Mouse (Mus musculus): ENCODE results near the gene Sucnr1.
"Not testable (repeated sequence)": the region's sequence is repeated elsewhere in the genome, so short reads cannot be mapped to it uniquely, and the experiment has no call there.

Gene Sucnr1

GRCm38 (mm10) chr3:60081648-60082047 is at the start of gene Sucnr1:
Gene Sucnr1, plus strand, starts transcription at chr3:60081869.
- DNase-seq (ENCODE audit: low spot score), result no peak

- no peak for DNase-seq (ENCODE audit: low spot score)
These were observed 35.3 kb upstream of the Sucnr1 start for GRCm38 (mm10) chr3:60046221-60046913.

- DNase-seq (ENCODE audit: low spot score), result no peak
These were observed 28.3 kb upstream of the Sucnr1 start for GRCm38 (mm10) chr3:60053231-60053927.

GRCm38 (mm10) chr3:60053931-60054330 is 27.7 kb upstream of the Sucnr1 start:
- no peak for DNase-seq (ENCODE audit: low spot score)

- DNase-seq (ENCODE audit: low spot score), result no peak
These were observed 25.2 kb upstream of the Sucnr1 start for GRCm38 (mm10) chr3:60056451-60056850.

- DNase-seq (ENCODE audit: low spot score), result no peak
These were observed 24.4 kb upstream of the Sucnr1 start for GRCm38 (mm10) chr3:60057070-60057808.

GRCm38 (mm10) chr3:60057809-60058082 is 23.9 kb upstream of the Sucnr1 start:
- DNase-seq (ENCODE audit: low spot score), result no peak

GRCm38 (mm10) chr3:60078883-60079415 is 2.7 kb upstream of the Sucnr1 start:
- DNase-seq (ENCODE audit: low spot score), result no peak

- no peak for DNase-seq (ENCODE audit: low spot score)
These were observed 1.1 kb upstream of the Sucnr1 start for GRCm38 (mm10) chr3:60080572-60080971.

GRCm38 (mm10) chr3:60082746-60083145 is 1.1 kb downstream of the Sucnr1 start:
- no peak for DNase-seq (ENCODE audit: low spot score)

GRCm38 (mm10) chr3:60085729-60086128 is 4.1 kb downstream of the Sucnr1 start:
- no peak for DNase-seq (ENCODE audit: low spot score)

GRCm38 (mm10) chr3:60091321-60091720 is 9.7 kb downstream of the Sucnr1 start:
- no peak for DNase-seq (ENCODE audit: low spot score)

- no peak for DNase-seq (ENCODE audit: low spot score)
These were observed 12.9 kb downstream of the Sucnr1 start for GRCm38 (mm10) chr3:60094386-60095156.

- no peak for DNase-seq (ENCODE audit: low spot score)
These were observed 15.3 kb downstream of the Sucnr1 start for GRCm38 (mm10) chr3:60096941-60097340.

GRCm38 (mm10) chr3:60097485-60097884 is 15.8 kb downstream of the Sucnr1 start:
- DNase-seq (ENCODE audit: low spot score), result no peak

- no peak for DNase-seq (ENCODE audit: low spot score)
These were observed 16.9 kb downstream of the Sucnr1 start for GRCm38 (mm10) chr3:60098521-60098920.

- DNase-seq (ENCODE audit: low spot score), result no peak
These were observed 22.9 kb downstream of the Sucnr1 start for GRCm38 (mm10) chr3:60104462-60105109.

- not testable (repeated sequence) for DNase-seq (ENCODE audit: low spot score)
These were observed 24.8 kb downstream of the Sucnr1 start for GRCm38 (mm10) chr3:60106446-60106845.

GRCm38 (mm10) chr3:60107736-60108135 is 26.1 kb downstream of the Sucnr1 start:
- DNase-seq (ENCODE audit: low spot score), result no peak

- DNase-seq (ENCODE audit: low spot score), result no peak
These were observed 27.1 kb downstream of the Sucnr1 start for GRCm38 (mm10) chr3:60108815-60109214.

- DNase-seq (ENCODE audit: low spot score), result no peak
These were observed 29.6 kb downstream of the Sucnr1 start for GRCm38 (mm10) chr3:60111135-60111710.

Measured in ovary, postnatal 14 days (tissue).